Mouse (Mus musculus) embryo, embryonic 9.5 days (tissue): ENCODE measurements at regions not wholly inside any gene's neighbourhood (a gene's known extent, or its start where the extent isn't known, plus 50 kb on each side); places are given as distances from the start of the nearest gene placed in this dataset.

Experiments used
- DNase-seq: peaks from one replicate; pipeline ENCODE4 v3.0.0-alpha.2; 2017; ENCODE audit errors: extremely low spot score

DNA sequence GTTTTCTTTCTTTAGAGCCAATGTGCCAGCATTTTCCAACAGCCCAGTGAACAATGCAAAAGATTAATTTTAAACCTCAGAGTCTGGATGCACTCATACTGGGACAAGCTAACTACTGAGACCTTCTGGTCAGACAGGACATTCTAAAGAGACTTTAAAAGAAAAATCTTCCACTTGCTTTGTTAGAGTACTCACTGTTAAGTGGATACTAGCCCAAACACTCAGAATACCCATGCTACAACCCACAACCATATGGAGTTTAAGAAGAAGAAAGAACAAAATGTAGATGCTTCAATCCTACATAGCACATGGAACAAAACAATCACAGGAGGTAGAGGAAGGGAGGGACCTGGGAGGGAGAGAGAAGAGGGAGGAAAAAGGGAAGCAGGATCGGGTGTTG is 167.3 kb upstream of the Slc35b3 start:
- DNase-seq, result no peak

- no peak for DNase-seq
Measured at GRCm38 (mm10) chr13:39092058-39092457, 131.4 kb upstream of the Slc35b3 start.

DNA sequence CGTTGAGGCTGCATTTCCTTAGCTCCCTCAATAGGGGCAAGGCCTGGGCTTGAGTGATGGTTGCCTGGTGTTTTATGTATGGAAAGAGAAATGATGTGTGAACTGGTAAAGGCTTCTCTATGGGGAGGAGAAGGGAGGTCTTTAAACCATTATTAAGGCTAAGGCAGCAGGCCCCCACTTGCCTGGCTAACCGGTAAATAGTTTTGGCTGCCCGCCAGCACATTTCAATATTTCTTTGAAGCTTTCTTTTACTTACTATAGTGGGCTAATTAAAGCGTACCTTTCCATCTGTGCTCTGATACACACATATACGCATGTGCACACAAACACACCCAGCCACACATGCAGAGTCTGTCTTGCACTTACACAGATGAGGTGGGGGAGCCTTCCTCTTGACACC is 123.9 kb upstream of the Slc35b3 start:
- DNase-seq, result no peak

DNA sequence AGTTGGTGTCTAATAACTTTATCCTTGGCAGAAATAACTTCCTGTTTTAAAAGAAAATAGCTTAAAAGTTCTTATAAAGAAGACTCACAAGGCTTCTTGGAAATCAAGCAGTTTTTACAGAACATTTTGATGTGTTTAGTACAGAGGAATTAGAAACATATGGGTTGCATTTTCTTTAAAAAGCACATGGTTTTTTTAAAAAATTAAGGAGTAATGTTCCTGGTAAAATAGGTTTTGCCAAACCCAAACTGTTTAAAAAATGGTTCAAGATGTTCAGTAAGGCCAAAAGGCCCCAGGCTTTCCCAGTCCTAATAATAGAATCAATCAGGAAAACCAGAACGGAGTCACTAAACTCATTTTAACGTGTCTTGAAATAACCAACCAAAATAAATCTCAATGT is 113.5 kb upstream of the Slc35b3 start:
- DNase-seq, result no peak

- DNase-seq, result no peak
Measured at GRCm38 (mm10) chr13:39032263-39032662, 71.6 kb upstream of the Slc35b3 start.

GRCm38 (mm10) chr13:39020168-39020567 is 59.5 kb upstream of the Slc35b3 start:
- DNase-seq, result no peak

DNA sequence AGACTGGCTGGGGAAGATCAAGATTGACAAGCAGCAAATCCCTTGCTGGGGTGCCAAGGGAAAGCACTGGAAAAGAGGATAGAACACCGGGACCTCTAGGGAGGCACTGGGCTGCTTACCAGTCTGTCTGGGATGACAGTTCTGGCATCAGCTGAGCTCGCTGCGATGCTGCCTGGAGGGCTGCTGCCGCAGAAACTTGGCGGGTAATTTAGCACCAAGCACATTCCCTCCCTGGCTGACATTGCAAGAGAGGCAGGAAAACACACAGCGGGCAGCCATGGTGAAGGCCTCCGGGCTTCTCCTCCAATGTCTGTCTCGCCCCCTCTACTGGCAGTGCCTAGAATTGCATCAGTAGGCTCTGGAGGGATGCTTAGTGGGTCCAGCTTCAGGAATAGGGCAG is 51.0 kb upstream of the Slc35b3 start:
- peak; percentile 83 for DNase-seq
